Mouse (Mus musculus) G1E (cell line): ENCODE data around the gene Flywch1.

ENCODE experiments used
- CTCF ChIP-seq: IDR thresholded peaks from 2 replicates; pipeline ENCODE4 v1.5.1; 2012; ENCODE audit warnings: low read depth, low read length, inconsistent platforms, mixed read lengths
- GATA1 ChIP-seq: IDR thresholded peaks from 2 replicates; pipeline ENCODE4 v1.6.1; 2012; ENCODE audit warnings: borderline replicate concordance, low read length, inconsistent platforms, mixed read lengths
- POLR2AphosphoS5 ChIP-seq: IDR thresholded peaks from 2 replicates; pipeline ENCODE4 v1.6.1; 2012; ENCODE audit warnings: low read depth, low read length, inconsistent platforms; ENCODE audit not compliant: insufficient replicate concordance

DNA sequence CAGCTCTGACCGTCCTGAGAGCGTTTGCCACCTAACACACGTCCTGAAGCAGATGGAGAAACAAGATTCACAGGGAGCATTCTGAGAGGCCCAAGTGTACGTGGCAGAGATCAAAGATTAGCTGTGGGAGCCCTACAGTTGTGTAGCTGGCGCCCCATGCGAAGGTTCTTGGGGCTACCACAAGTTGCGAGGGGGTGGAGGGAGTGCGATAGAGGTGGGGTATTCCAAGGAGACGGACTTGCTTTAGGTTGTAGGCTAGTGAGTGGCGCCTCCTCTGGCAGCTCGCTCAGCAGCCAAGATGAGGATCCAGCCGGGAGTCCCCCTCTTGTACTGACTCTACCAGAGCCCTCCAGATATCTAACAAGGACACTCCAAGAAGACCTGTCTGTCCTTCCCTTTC lies 25.1 kb downstream of the Flywch1 start:
- no peak for TF ChIP-seq CTCF
- no peak for TF ChIP-seq GATA1
- TF ChIP-seq POLR2AphosphoS5 = no peak
